Mouse (Mus musculus): ENCODE results near the gene Tm6sf2. TPM values are rescaled to one million over a fixed set of nuclear protein-coding genes. Genes with fewer than 3 reads are reported as not detected.

Tm6sf2 gene
- total and polyA plus RNA-seq, 2 experiments from 2014 or later: 0.56 to 3.0 TPM

- Histone ChIP-seq H3K4me3 (ENCODE audit: low read depth, low read length) (no peak overlapping the region), H3K9ac (no peak overlapping the region), H3K4me1 (ENCODE audit: insufficient read depth) (no peaks in the 10 kb centered on the region), H3K4me2 (ENCODE audit: low read depth) (no peak overlapping the region), H3K27me3 (ENCODE audit: insufficient read depth, low read length) (no peaks in the 10 kb centered on the region), H3K36me3 (ENCODE audit: insufficient read depth) (peaks cover 90% of the 10 kb centered on the region), H3K9me3 (ENCODE audit: low read length) (no peaks in the 10 kb centered on the region), H3K27ac (ENCODE audit: low read depth, low read length) (no peak overlapping the region)
- no peak for ATAC-seq
- WGBS: 95% methylated on average over 2 of the region's 2 CpGs
- no peak for TF ChIP-seq CTCF (IDR thresholded peaks at IDR 0.05; ENCODE audit: low read depth)
- DNase-seq: no peak
These were observed 37.7 kb downstream of the Tm6sf2 start for GRCm38 (mm10) chr8:70110451-70110850.

DNA sequence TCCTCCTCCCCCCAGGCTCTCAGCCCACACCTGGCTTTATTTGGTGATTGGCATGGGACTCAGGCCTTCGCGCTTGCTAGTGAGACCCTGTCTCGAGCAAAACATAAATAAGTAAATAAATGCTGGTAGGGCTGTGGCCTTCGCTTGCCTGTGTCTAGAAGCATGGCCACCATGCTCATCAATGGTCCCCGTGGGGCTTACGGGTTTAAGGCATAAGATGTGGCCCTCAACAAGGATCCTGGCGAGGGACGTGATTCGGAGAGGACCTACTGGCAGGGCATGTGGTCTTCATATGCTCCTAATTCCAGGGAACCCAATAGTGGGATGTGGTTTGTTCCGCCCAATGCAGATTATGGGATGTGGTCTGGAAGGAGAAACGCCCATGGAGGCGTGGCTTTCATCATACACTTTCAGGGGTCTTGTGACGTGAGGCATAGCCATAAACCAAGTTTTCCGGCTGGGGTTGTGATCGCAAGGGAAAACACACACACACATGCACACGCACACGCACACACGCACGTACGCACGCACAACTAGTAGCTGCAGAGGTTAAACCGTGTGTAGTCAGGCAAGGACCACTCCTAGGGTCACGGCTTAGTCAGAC is 38.6 kb downstream of the Tm6sf2 start:
- no peak overlapping the region for H3K27ac ChIP-seq (ENCODE audit: low read depth, low read length)
- ATAC-seq: 0 out of 2 replicates have a peak, but pooled peaks have one; percentile 7

GRCm38 (mm10) chr8:70112401-70113016 is 39.8 kb downstream of the Tm6sf2 start:
- TF ChIP-seq CTCF (IDR thresholded peaks at IDR 0.05; ENCODE audit: low read depth): no peak
- Histone ChIP-seq H3K9ac (no peak overlapping the region), H3K4me1 (ENCODE audit: insufficient read depth) (peaks cover 7% of the 10 kb centered on the region; the same call in 1 of the 2 replicates), H3K27ac (ENCODE audit: low read depth, low read length) (no peak overlapping the region), H3K4me2 (ENCODE audit: low read depth) (no peak overlapping the region), H3K9me3 (ENCODE audit: low read length) (no peaks in the 10 kb centered on the region), H3K4me3 (ENCODE audit: low read depth, low read length) (no peak overlapping the region), H3K36me3 (ENCODE audit: insufficient read depth) (peaks cover 90% of the 10 kb centered on the region), H3K27me3 (ENCODE audit: insufficient read depth, low read length) (no peaks in the 10 kb centered on the region)
- WGBS: 19% methylated on average over 43 of the region's 43 CpGs
- DNase-seq: peak; percentile 46
- peak; percentile 34; the same call in 1 of the 2 replicates for ATAC-seq

More for the DNA sequence above, 38.6 kb downstream of the Tm6sf2 start:
- Histone ChIP-seq H3K9me3 (ENCODE audit: low read length) (no peaks in the 10 kb centered on the region), H3K4me3 (ENCODE audit: low read depth, low read length) (no peak overlapping the region), H3K9ac (no peak overlapping the region), H3K4me2 (ENCODE audit: low read depth) (no peak overlapping the region), H3K36me3 (ENCODE audit: insufficient read depth) (peaks cover 96% of the 10 kb centered on the region), H3K27me3 (ENCODE audit: insufficient read depth, low read length) (no peaks in the 10 kb centered on the region), H3K4me1 (ENCODE audit: insufficient read depth) (no peaks in the 10 kb centered on the region)
- TF ChIP-seq CTCF (IDR thresholded peaks at IDR 0.05; ENCODE audit: low read depth): no peak
- WGBS: 68% methylated on average over 23 of the region's 23 CpGs
- DNase-seq: peak; percentile 25

DNA sequence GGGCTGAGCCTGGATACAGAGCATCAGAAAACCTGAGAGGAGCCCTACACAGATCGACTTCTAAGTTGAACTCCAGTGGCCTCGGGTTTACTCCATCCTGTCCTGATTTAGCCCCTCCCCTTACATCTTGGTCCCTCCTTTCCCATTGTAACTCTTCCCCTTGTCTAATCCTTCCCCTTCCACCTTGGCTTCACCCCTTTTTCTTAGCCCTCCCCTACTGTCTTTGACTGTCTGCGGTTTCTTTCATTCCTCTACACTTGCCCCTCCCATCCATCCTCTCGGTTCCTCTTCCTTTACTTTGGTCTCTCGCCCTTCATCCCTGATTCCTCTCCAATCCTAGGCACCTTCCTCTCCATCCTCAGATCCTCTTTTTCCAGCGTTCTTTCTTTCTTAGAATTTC is 41.8 kb downstream of the Tm6sf2 start:
- WGBS: 34% methylated on average over 6 of the region's 6 CpGs
- Histone ChIP-seq H3K9me3 (ENCODE audit: low read length) (no peaks in the 10 kb centered on the region), H3K4me1 (ENCODE audit: insufficient read depth) (peaks cover 13% of the 10 kb centered on the region; the same call in 1 of the 2 replicates), H3K9ac (no peak overlapping the region), H3K36me3 (ENCODE audit: insufficient read depth) (peaks cover 71% of the 10 kb centered on the region), H3K27ac (ENCODE audit: low read depth, low read length) (no peak overlapping the region), H3K27me3 (ENCODE audit: insufficient read depth, low read length) (no peaks in the 10 kb centered on the region), H3K4me2 (ENCODE audit: low read depth) (no peak overlapping the region), H3K4me3 (ENCODE audit: low read depth, low read length) (no peak overlapping the region)
- ATAC-seq: no peak
- TF ChIP-seq CTCF (IDR thresholded peaks at IDR 0.05; ENCODE audit: low read depth): no peak
- DNase-seq: no peak

- ATAC-seq (no peak), DNase-seq (no peak)
- no peak overlapping the region for H3K4me3 ChIP-seq (ENCODE audit: low read depth, low read length)
- no peaks in the 10 kb centered on the region for H3K27me3 ChIP-seq (ENCODE audit: insufficient read depth, low read length)
- no peak overlapping the region for H3K4me2 ChIP-seq (ENCODE audit: low read depth)
- H3K27ac ChIP-seq (ENCODE audit: low read depth, low read length): no peak overlapping the region
- peaks cover 67% of the 10 kb centered on the region for H3K36me3 ChIP-seq (ENCODE audit: insufficient read depth)
- H3K4me1 ChIP-seq (ENCODE audit: insufficient read depth): peaks cover 13% of the 10 kb centered on the region; the same call in 1 of the 2 replicates
- no peak for TF ChIP-seq CTCF (IDR thresholded peaks at IDR 0.05; ENCODE audit: low read depth)
- H3K9ac ChIP-seq: no peak overlapping the region
- no peaks in the 10 kb centered on the region for H3K9me3 ChIP-seq (ENCODE audit: low read length)
- WGBS: 67% methylated on average over 13 of the region's 13 CpGs
These were observed 42.2 kb downstream of the Tm6sf2 start for GRCm38 (mm10) chr8:70114892-70115291.

GRCm38 (mm10) chr8:70117611-70118010 is 44.9 kb downstream of the Tm6sf2 start:
- Histone ChIP-seq H3K9ac (peak overlapping the region; percentile 39; the same call in 1 of the 2 replicates), H3K9me3 (ENCODE audit: low read length) (no peaks in the 10 kb centered on the region), H3K4me1 (ENCODE audit: insufficient read depth) (peaks cover 13% of the 10 kb centered on the region; the same call in 1 of the 2 replicates), H3K4me3 (ENCODE audit: low read depth, low read length) (peak overlapping the region; percentile 65; the same call in 1 of the 2 replicates), H3K4me2 (ENCODE audit: low read depth) (peak overlapping the region; percentile 79), H3K36me3 (ENCODE audit: insufficient read depth) (peaks cover 39% of the 10 kb centered on the region), H3K27me3 (ENCODE audit: insufficient read depth, low read length) (no peaks in the 10 kb centered on the region), H3K27ac (ENCODE audit: low read depth, low read length) (peak overlapping the region; percentile 29)
- TF ChIP-seq CTCF (IDR thresholded peaks at IDR 0.05; ENCODE audit: low read depth): no peak
- WGBS: 7% methylated on average over 9 of the region's 9 CpGs
- DNase-seq: no peak
- ATAC-seq: no peak

All from forebrain, postnatal 0 days (tissue).